Mouse (Mus musculus) left cerebral cortex, postnatal 14 days (tissue): Measurements from ENCODE around the gene Prrx1. TPM values are rescaled to one million over a fixed set of nuclear protein-coding genes. Genes with fewer than 3 reads are reported as not detected.

ENCODE experiments used
- total RNA-seq, 2 experiments: library from RNA; stranded (reverse); gene quantifications; 2 replicates each; pipeline ENCODE4 v1.2.3; 2021

Prrx1 gene
- total RNA-seq, 2 experiments from 2014 or later: 5.8 to 6.5 TPM

Other genes with a start within 250 kb of the Prrx1 start
- not detected for gene Mroh9, start 228.0 kb downstream of the Prrx1 start, total RNA-seq
- gene Gorab, start 90.0 kb upstream of the Prrx1 start, total RNA-seq: 10 to 100 TPM in 1 of 2 experiments, 1 to 10 TPM in 1; 9.6 to 10.3 TPM